Mouse (Mus musculus) lung, embryonic 16.5 days (tissue): Measurements from ENCODE around the gene Gm49450. TPM values are rescaled to one million over a fixed set of nuclear protein-coding genes. Genes with fewer than 3 reads are reported as not detected.
"Not testable (repeated sequence)": the region's sequence is repeated elsewhere in the genome, so short reads cannot be mapped to it uniquely, and the experiment has no call there.

Source experiments
- ATAC-seq: fragments of 200-750 bp; cut with Nextera tagmentation; 2 replicates; pipeline ENCODE4 v1.8.0; 2017; ENCODE audit warnings: low read depth, mild to moderate bottlenecking, moderate library complexity
- H3K27ac ChIP-seq: fragments of 300-500 bp; sonication (generic); 2 replicates; pipeline ENCODE4 v1.5.1; 2014; ENCODE audit warnings: mild to moderate bottlenecking, control low read depth, low read length
- H3K27me3 ChIP-seq: fragments of 300-500 bp; sonication (generic); 2 replicates; pipeline ENCODE4 v1.6.1; 2014; ENCODE audit warnings: low read depth, low read length, mixed read lengths; ENCODE audit not compliant: control insufficient read depth, insufficient read depth
- H3K36me3 ChIP-seq: fragments of 300-500 bp; sonication (generic); 2 replicates; pipeline ENCODE4 v1.6.1; 2014; ENCODE audit warnings: low read length; ENCODE audit not compliant: control insufficient read depth, insufficient read depth
- H3K4me1 ChIP-seq: fragments of 300-500 bp; sonication (generic); replicated peaks from 2 replicates; pipeline ENCODE4 v1.6.1; 2014; ENCODE audit warnings: low read length, mixed read lengths; ENCODE audit not compliant: control insufficient read depth, insufficient read depth
- H3K4me2 ChIP-seq: fragments of 300-500 bp; sonication (generic); 2 replicates; pipeline ENCODE4 v1.6.1; 2014; ENCODE audit warnings: low read depth, low read length, control low read depth
- H3K4me3 ChIP-seq: fragments of 300-500 bp; sonication (generic); 2 replicates; pipeline ENCODE4 v1.5.1; 2014; ENCODE audit warnings: mild to moderate bottlenecking, low read length, control low read depth
- H3K9ac ChIP-seq: fragments of 300-500 bp; sonication (generic); 2 replicates; pipeline ENCODE4 v1.6.1; 2014; ENCODE audit warnings: low read length, control low read depth
- H3K9me3 ChIP-seq: fragments of 300-500 bp; sonication (generic); 2 replicates; pipeline ENCODE4 v1.6.1; 2016; ENCODE audit warnings: low read length; ENCODE audit not compliant: control insufficient read depth
- WGBS: fragments of 180-500 bp; shearing (Covaris S2); extraction: QIAGEN DNeasy Blood & Tissue Kit; methylation state at CpG from one replicate; pipeline ENCODE4 v1.1.7; 2014; 5-methylcytosine and 5-hydroxymethylcytosine counted together
- polyA plus RNA-seq: library from polyadenylated mRNA; unstranded; fragments of >200 nt; fragmentation: Nextera tagmentation; extraction: Ambion mirVana; gene quantifications from 2 replicates; pipeline ENCODE4 v1.2.1, GENCODE M21; 2015

The Gm49450 gene
- polyA plus RNA-seq, 1 experiment from 2014 or later = not detected

DNA sequence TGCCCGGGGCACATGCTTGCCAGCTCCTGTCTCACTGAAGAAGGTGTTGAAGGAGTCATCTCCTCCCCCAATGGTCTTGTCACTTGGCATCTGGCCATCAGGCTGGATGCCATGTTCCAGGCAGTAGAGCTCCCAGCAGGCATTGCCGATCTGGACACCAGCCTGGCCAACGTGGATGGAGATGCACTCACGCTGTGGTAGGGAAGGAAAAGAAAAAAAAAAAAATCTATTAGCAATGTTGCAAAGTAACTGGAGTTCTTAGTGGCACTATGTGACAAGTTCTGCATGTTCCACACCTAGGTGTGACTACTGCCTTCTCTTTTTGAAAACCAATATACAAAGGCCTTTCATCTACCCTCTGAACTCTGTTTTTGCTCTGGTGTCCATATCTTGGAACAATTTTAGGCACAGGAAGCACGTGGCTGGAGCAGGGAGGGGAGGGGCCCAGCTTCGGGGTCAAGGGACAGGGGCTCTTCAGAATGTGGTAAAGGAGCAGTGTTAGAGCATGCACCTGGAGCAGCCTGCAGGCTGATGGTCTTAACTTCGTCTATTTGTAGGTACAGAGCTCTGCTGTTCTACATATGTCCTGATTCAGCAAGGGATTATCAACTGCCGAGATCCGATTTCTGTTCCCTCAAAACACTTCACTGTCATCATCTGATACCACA is 20.2 kb downstream of the Gm49450 start:
- peaks cover 22% of the 10 kb centered on the region for H3K4me1 ChIP-seq
- peak overlapping the region; percentile 99 for H3K27ac ChIP-seq
- not testable (repeated sequence) for H3K9me3 ChIP-seq, H3K27me3 ChIP-seq, H3K36me3 ChIP-seq, ATAC-seq
- 3% methylated on average over 8 of the region's 9 CpGs for WGBS
- peak overlapping the region; percentile 97 for H3K4me2 ChIP-seq
- H3K4me3 ChIP-seq = peak overlapping the region; percentile 78
- peak overlapping the region; percentile 96 for H3K9ac ChIP-seq

DNA sequence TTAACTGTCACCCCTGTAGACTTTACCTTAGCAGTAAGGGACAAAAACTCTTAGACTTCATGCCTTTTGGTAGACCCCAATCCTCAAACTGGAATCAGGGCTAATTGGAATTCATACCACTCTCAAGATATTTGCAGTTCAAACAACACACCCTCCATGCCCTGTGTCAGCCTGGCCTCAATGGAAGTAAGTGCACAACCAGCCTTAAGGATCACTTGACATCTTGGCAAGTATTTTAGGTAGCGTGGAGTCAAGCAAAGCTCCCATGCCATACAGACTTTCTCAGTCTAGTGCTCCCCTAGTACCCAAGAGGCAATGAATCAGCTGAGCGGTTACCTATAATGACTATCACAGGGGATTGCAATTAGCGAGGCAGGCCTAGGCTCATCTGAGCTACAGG is 22.4 kb downstream of the Gm49450 start:
- H3K9me3 ChIP-seq = no peaks in the 10 kb centered on the region; the same call in 1 of the 2 replicates
- 63% methylated on average over 3 of the region's 3 CpGs for WGBS
- no peaks in the 10 kb centered on the region for H3K27me3 ChIP-seq
- no peak for ATAC-seq
- no peak overlapping the region for H3K27ac ChIP-seq
- peaks cover 22% of the 10 kb centered on the region for H3K4me1 ChIP-seq
- no peak overlapping the region for H3K4me2 ChIP-seq
- no peak overlapping the region for H3K9ac ChIP-seq
- no peaks in the 10 kb centered on the region for H3K36me3 ChIP-seq
- no peak overlapping the region for H3K4me3 ChIP-seq

DNA sequence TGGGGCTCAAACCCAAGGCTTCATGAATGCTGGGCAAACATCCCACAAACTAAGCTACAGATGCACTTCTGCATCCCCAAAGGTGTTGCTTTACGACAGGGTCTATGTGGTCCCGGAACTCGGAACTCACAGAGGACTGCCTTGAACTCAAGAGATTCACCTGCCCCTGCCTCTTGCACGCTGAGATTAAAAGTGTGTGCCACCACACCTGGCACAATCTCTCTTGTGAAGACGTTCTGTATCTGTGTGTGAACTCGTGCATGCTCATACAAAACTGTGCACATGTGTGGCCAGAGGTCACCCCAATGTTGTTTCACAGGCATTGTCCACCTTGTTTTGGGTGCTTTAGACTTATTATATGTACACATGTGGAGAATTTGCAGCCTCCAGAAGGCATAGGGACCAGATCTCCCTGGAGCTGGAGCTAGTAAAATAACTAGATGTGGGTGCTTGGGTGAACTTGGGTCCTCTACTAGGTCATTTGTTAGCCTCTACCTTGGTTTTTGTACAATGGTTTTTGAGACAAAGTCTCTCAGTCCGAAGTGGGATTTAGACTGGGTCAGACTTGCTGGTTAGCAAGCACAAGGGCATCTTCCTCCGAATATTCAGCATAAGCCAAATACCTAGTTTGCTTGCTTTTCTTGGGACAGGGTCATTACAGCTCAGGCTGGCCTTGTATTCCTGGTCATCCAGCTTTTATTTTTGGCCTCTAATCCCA is 23.2 kb downstream of the Gm49450 start:
- 34% methylated on average over 8 of the region's 8 CpGs for WGBS
- no peak overlapping the region for H3K4me3 ChIP-seq
- H3K27me3 ChIP-seq = no peaks in the 10 kb centered on the region
- no peaks in the 10 kb centered on the region; the same call in 1 of the 2 replicates for H3K9me3 ChIP-seq
- no peak for ATAC-seq
- H3K36me3 ChIP-seq = no peaks in the 10 kb centered on the region
- H3K9ac ChIP-seq = no peak overlapping the region
- no peak overlapping the region for H3K4me2 ChIP-seq
- peaks cover 14% of the 10 kb centered on the region for H3K4me1 ChIP-seq
- 0 out of 2 replicates have a peak overlapping the region, but pooled peaks have one; percentile 16 for H3K27ac ChIP-seq

DNA sequence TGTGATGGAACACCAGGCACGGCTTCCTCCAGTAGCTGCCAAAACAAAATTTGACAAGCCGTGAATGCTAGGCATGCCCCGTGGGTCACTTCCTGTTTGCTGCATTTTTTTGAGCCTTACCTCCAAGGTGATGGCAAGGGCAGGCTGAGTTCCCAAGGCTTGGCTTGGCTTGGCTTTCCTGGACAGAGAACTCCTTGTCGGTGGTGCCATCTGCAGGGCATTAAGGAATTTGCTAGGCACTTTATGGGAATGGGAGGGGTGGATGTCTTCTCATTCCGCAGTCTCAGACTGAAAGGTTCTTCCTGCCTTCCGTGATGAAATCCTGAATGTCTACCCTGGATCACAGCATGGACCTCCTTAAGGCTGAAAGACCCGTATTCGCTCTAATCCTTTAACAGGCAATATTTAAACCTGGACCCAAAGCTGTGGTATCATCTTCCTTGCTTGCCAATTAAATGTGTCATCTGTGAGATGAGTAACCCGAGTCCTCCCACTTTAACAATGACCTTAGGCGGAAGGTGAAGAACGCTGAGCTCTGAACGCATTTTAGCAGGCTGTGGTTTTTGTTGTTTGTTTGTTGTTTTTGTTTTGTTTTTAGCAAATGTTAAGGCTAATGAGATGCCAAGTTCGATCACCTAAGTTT is 24.6 kb downstream of the Gm49450 start:
- Histone ChIP-seq H3K9me3 (no peaks in the 10 kb centered on the region; the same call in 1 of the 2 replicates), H3K9ac (0 out of 2 replicates have a peak overlapping the region, but pooled peaks have one; percentile 1), H3K4me2 (peak overlapping the region; percentile 9; the same call in 1 of the 2 replicates), H3K27me3 (no peaks in the 10 kb centered on the region), H3K4me1 (peaks cover 13% of the 10 kb centered on the region), H3K4me3 (no peak overlapping the region), H3K27ac (no peak overlapping the region; the same call in 1 of the 2 replicates), H3K36me3 (no peaks in the 10 kb centered on the region)
- WGBS = 12% methylated on average over 13 of the region's 13 CpGs
- peak; percentile 74 for ATAC-seq

DNA sequence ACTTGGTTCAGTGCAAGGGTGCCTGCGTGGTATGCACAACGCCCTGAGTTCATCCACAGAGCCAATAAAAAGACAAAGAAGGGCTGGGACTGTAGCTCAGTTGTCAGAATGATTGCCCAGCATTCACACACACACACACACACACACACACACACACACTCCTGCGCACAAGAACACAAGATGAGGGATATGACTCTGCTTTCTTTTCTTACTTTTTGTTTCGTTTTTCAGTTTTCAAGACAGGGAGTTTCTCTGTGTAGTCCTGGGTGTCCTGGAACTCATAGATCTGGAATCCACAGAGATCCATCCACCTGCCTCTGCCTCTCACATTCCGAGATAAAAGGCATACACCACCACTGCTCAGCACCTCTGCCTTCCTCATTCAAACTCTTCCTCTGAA is 25.8 kb downstream of the Gm49450 start:
- Histone ChIP-seq H3K4me3 (no peak overlapping the region), H3K4me1 (peaks cover 11% of the 10 kb centered on the region), H3K4me2 (no peak overlapping the region), H3K27me3 (no peaks in the 10 kb centered on the region), H3K36me3 (no peaks in the 10 kb centered on the region), H3K9ac (no peak overlapping the region), H3K27ac (no peak overlapping the region), H3K9me3 (no peaks in the 10 kb centered on the region; the same call in 1 of the 2 replicates)
- ATAC-seq = no peak
- WGBS = 81% methylated on average over 5 of the region's 5 CpGs

DNA sequence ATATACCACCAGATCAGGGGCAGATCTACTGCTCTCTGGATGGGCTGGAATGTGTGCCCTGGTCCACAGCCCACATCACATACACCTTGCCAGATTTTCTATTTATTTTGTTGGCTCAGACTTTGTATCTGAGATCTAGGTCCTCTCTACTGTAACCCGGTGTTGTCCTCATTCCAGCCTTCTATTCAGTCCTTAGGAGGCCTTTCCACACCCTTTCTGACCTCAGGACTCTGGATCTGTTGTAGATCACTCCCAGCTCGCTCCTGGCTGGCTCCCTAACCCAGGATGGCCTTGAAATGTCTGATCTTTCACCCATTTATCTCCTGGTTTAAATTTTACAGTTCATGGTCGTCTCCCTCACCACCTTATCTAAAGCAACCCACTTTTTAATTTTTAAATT is 28.7 kb downstream of the Gm49450 start:
- H3K27ac ChIP-seq = no peak overlapping the region
- no peaks in the 10 kb centered on the region for H3K36me3 ChIP-seq
- H3K4me3 ChIP-seq = no peak overlapping the region
- no peak overlapping the region for H3K9ac ChIP-seq
- 54% methylated on average over 3 of the region's 3 CpGs for WGBS
- no peaks in the 10 kb centered on the region for H3K27me3 ChIP-seq
- H3K4me1 ChIP-seq = peaks cover 5% of the 10 kb centered on the region
- H3K9me3 ChIP-seq = no peaks in the 10 kb centered on the region; the same call in 1 of the 2 replicates
- ATAC-seq = no peak
- H3K4me2 ChIP-seq = no peak overlapping the region

DNA sequence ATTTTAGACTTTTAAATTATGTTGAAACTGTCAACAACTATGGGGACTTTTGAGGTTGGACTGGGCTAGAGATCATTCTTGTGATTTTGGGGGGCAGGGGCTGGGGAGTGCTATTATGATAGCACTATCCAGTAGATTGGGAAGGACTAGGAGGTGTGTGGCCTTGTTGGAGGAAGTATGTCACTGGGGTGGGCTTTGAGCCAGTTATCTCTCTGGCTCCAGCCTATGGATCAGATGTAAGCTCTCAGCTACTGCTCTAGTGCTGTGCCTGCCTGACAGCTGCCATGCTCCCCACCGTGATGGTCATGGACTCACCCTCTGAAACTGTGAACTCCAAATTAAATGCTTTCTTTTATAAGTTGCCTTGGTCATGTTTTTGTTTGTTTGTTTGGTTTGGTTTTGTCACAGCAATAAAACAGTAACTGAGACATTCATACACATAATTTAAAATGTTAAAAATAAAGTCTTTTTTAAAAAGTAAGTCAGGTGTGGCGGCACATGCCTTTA is 30.3 kb downstream of the Gm49450 start:
- H3K4me1 ChIP-seq = no peaks in the 10 kb centered on the region
- WGBS = 76% methylated on average over 2 of the region's 2 CpGs
- H3K9me3 ChIP-seq = no peaks in the 10 kb centered on the region; the same call in 1 of the 2 replicates
- no peaks in the 10 kb centered on the region for H3K27me3 ChIP-seq
- H3K4me2 ChIP-seq = no peak overlapping the region
- H3K4me3 ChIP-seq = no peak overlapping the region
- H3K36me3 ChIP-seq = no peaks in the 10 kb centered on the region
- no peak overlapping the region for H3K27ac ChIP-seq
- H3K9ac ChIP-seq = no peak overlapping the region
- ATAC-seq = no peak

DNA sequence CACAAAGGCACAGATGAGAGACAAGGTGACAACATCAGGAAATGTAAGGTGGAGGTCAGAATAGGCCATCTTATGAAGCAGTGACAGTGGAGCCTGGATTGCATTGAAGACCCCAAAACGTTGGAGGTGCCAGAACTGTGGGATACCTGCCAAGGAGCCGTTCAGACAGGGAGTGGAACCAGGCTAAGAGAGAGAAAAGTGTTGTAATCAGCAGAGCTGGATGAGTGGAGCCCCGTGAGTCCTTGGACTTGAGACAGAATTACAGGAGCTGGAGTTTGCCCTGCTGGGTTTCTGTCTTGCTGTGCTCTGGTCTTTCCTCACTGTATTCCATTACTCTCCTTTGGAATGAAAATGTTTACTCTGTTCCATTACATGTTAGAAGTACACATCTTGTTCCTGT is 30.8 kb downstream of the Gm49450 start:
- Histone ChIP-seq H3K9me3 (no peaks in the 10 kb centered on the region; the same call in 1 of the 2 replicates), H3K4me2 (no peak overlapping the region), H3K9ac (no peak overlapping the region), H3K36me3 (no peaks in the 10 kb centered on the region), H3K4me3 (no peak overlapping the region), H3K27ac (no peak overlapping the region), H3K27me3 (no peaks in the 10 kb centered on the region), H3K4me1 (no peaks in the 10 kb centered on the region)
- no peak for ATAC-seq
- 29% methylated on average over 3 of the region's 3 CpGs for WGBS

DNA sequence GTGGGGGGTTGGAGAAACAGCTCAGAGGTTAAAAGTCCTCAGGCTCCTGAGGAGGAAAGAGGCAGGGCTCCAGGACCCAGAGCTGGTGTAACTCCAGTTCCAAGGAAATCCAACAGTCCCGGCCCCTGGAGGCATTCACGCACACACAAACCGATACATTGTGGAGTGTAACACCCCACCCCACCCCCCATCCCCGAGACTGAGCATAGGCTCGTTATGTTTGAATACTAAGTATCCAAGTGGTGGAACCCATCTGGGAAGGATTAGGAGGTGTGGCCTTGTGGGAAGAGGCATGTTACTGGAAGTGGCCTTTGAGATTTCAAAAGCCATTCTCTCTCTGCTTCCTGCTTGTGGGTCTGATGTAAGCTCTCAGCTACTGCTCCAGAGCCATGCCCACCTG is 31.8 kb downstream of the Gm49450 start:
- H3K4me3 ChIP-seq = no peak overlapping the region
- H3K4me1 ChIP-seq = peaks cover 4% of the 10 kb centered on the region
- H3K27me3 ChIP-seq = no peaks in the 10 kb centered on the region
- no peaks in the 10 kb centered on the region; the same call in 1 of the 2 replicates for H3K9me3 ChIP-seq
- no peak overlapping the region for H3K4me2 ChIP-seq
- no peak overlapping the region for H3K9ac ChIP-seq
- 87% methylated on average over 5 of the region's 5 CpGs for WGBS
- ATAC-seq = no peak
- no peak overlapping the region for H3K27ac ChIP-seq
- no peaks in the 10 kb centered on the region for H3K36me3 ChIP-seq
